Comparison of ENCODE assay signal across 22 mouse cellular contexts in the genomic region with DNA sequence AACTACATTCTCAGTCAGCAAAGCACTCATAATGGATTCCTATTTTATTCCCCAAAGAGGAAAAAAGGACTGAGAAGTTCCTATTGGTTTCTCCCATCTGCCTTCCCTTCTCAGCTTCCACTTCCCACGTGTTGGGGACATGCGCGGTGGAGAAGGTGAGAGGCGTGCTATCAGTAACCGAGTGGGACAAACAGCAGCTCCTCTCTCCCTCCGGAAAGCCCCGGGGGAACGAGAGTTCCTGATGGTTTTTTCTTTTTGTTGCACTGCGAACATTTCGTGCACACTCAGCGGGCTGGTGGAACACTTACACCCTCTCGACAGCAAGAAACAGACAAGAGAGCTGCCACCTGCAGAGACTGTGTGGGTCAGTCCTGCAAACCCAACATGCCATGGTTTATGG. TPM values are rescaled to one million over a fixed set of nuclear protein-coding genes. Genes with fewer than 3 reads are reported as not detected.
DNase-seq lines count a peak whose midpoint lies in the region; TF ChIP-seq lines count a peak whose summit lies in the region.
"Had no signal": no experiment of that assay in that cellular context is flagged by ENCODE, and none has a peak within 500 bp of the region (broad histone marks: within the 10 kb centered on the region; RNA-seq: fewer than 3 reads in every experiment).

No protein-coding gene starts in this region.

- H3K4me3 ChIP-seq in gastrocnemius, adult 2 months = no peak overlapping the region
- H3K4me3 ChIP-seq in left cerebral cortex, adult 2 months = no peak overlapping the region
- no peak overlapping the region for H3K4me3 ChIP-seq in ES-E14 (ENCODE audit: insufficient read depth in 1 of 2, low read depth in 1 of 2, low read length in 2 of 2, poor library complexity in 1 of 2, severe bottlenecking in 1 of 2)
- H3K4me3 ChIP-seq: heart, adult 2 months; heart, embryonic 15.5 days; limb, embryonic 15.5 days; liver, embryonic 15.5 days; stomach, embryonic 15.5 days had no signal

- intact Hi-C loops in gastrocnemius, adult 2 months (cut with DNase I) = no loop called here
- intact Hi-C loops in gastrocnemius, postnatal 36 days (cut with DNase I) = no loop called here
- intact Hi-C loops in left cerebral cortex, adult 2 months (cut with DNase I) = loop anchor here (1.0 to 5.0 kb wide), 2 partner anchors 62 to 315 kb away; no protein-coding TSS in a partner anchor
- intact Hi-C loops in left cerebral cortex, postnatal 4 days (cut with DNase I) = no loop called here
- intact Hi-C loops in left cerebral cortex, postnatal 36 days (cut with DNase I) = loop anchor here (5.0 to 10.0 kb wide), 2 partner anchors 57 to 314 kb away; no protein-coding TSS in a partner anchor

- H3K9ac ChIP-seq in ES-E14 (ENCODE audit: insufficient read depth, low read depth, low read length, poor library complexity, severe bottlenecking) = no peak overlapping the region
- H3K9ac ChIP-seq: heart, embryonic 15.5 days; limb, embryonic 15.5 days; liver, embryonic 15.5 days; stomach, embryonic 15.5 days had no signal

- no peak for DNase-seq in gastrocnemius, adult 2 months
- DNase-seq in gastrocnemius, postnatal 36 days = no peak
- peak in 1 of 2 experiments; percentile 64 for DNase-seq in left cerebral cortex, adult 2 months (ENCODE audit: extremely low spot score in 1 of 2, low spot score in 2 of 2)
- DNase-seq in left cerebral cortex, postnatal 4 days = no peak
- DNase-seq in ES-E14 (ENCODE audit: low read depth, low spot score) = no peak
- peak; percentile 53 to 68 for DNase-seq in left cerebral cortex, postnatal 36 days (ENCODE audit: low spot score in 2 of 2)
- no peak for DNase-seq in adipocyte (ENCODE audit: low spot score)
- no peak for DNase-seq in cerebellum, postnatal 10 days
- DNase-seq: adrenal gland, adult 2 months; cerebellum, adult 9-10 months; embryo, embryonic 11 days; gastrocnemius, postnatal 10 days; heart, adult 2 months; heart, postnatal 4 days; kidney, adult 11 months; thymus, postnatal 14 days had no signal

- no peaks in the 10 kb centered on the region for H3K9me3 ChIP-seq in ES-E14 (ENCODE audit: control insufficient read depth, insufficient read depth, low read depth, low read length)
- H3K9me3 ChIP-seq: heart, embryonic 15.5 days; limb, embryonic 15.5 days; liver, embryonic 15.5 days; stomach, embryonic 15.5 days had no signal

- peak overlapping the region; percentile 38; the same call in 1 of the 2 replicates for H3K27ac ChIP-seq in gastrocnemius, adult 2 months
- H3K27ac ChIP-seq in left cerebral cortex, adult 2 months = peak overlapping the region; percentile 62
- H3K27ac ChIP-seq in ES-E14 (ENCODE audit: insufficient read depth, low read depth, low read length, poor library complexity, severe bottlenecking) = 0 out of 2 replicates have a peak overlapping the region, but pooled peaks have one; percentile 0
- H3K27ac ChIP-seq: heart, adult 2 months; heart, embryonic 15.5 days; kidney, postnatal 0 days; limb, embryonic 15.5 days; liver, embryonic 15.5 days; macrophage; stomach, embryonic 15.5 days had no signal

- no peak for TF ChIP-seq CTCF in gastrocnemius, adult 2 months (IDR thresholded peaks at IDR 0.05)
- no peak for TF ChIP-seq CTCF in left cerebral cortex, adult 2 months (IDR thresholded peaks at IDR 0.05)

- H3K36me3 ChIP-seq in ES-E14 (ENCODE audit: control insufficient read depth, insufficient read depth, low read length, poor library complexity, severe bottlenecking) = peaks cover 33% of the 10 kb centered on the region

- in situ Hi-C loops in ES-E14 (cut with MboI; ENCODE audit: low sequenced_read_pairs in 2 of 2, unreplicated experiment in 2 of 2) = no loop called here

- H3K4me1 ChIP-seq in ES-E14 (ENCODE audit: control insufficient read depth in 2 of 2, insufficient read depth in 2 of 2, low read length in 2 of 2, poor library complexity in 1 of 2) = peaks cover 5 to 16% of the 10 kb centered on the region in 2 experiments; a peak in 3 of 4 replicates
- H3K4me1 ChIP-seq: heart, embryonic 15.5 days; limb, embryonic 15.5 days; liver, embryonic 15.5 days; stomach, embryonic 15.5 days had no signal

TF ChIP-seq in ES-E14, 5 proteins besides CTCF, POLR2A, EP300 and RAD21:
- TF ChIP-seq HCFC1 (IDR thresholded peaks at IDR 0.05; ENCODE audit: borderline replicate concordance, insufficient read depth, low read length) = no peak
- TF ChIP-seq CHD2 (IDR thresholded peaks at IDR 0.05; ENCODE audit: low read depth, low read length) = no peak
- TF ChIP-seq ZC3H11A (IDR thresholded peaks at IDR 0.05; ENCODE audit: borderline replicate concordance, low read depth, low read length) = no peak
TF ChIP-seq in ES-E14: peak in this region for 0.

RNA-seq across cellular contexts. Expression of a gene that starts 38.8 kb away (rescaled TPM):
- under 1 TPM; 0.67 to 0.87 TPM for total RNA-seq in gastrocnemius, adult 2 months (2021)
- total RNA-seq in gastrocnemius, postnatal 36 days (2021) = 1 to 10 TPM in 1 of 2 experiments, under 1 TPM in 1; 0.54 to 2.4 TPM
- total RNA-seq in left cerebral cortex, adult 2 months (2021) = 1 to 10 TPM; 2.6 to 4.1 TPM
- total RNA-seq in left cerebral cortex, postnatal 4 days (2021) = 1 to 10 TPM; 1.9 to 2.2 TPM
- total RNA-seq in ES-E14 (2012; rRNA removed) = 2.7 and 5.4 TPM in 2 replicates
- 1 to 10 TPM; 2.7 to 3.0 TPM for total RNA-seq in left cerebral cortex, postnatal 36 days (2021)

Comparison
In these comparisons a context has a peak if more than half of its experiments do, and no peak if none do; other contexts are left out.
1. DNase-seq: peak in left cerebral cortex, postnatal 36 days (2 of 2); none in gastrocnemius, adult 2 months (single experiment), gastrocnemius, postnatal 36 days (0 of 2), left cerebral cortex, postnatal 4 days (single experiment), ES-E14 (single experiment), adipocyte (single experiment) and cerebellum, postnatal 10 days (0 of 2).
2. intact Hi-C loops: an anchor here in left cerebral cortex, adult 2 months (1.0 to 5.0 kb wide) and left cerebral cortex, postnatal 36 days (5.0 to 10.0 kb wide); none called in gastrocnemius, adult 2 months, gastrocnemius, postnatal 36 days and left cerebral cortex, postnatal 4 days.
3. H3K27ac ChIP-seq: peak in every context shown above with its lines; median percentile 62 in left cerebral cortex, adult 2 months; 38 in gastrocnemius, adult 2 months; 0 in ES-E14.